Mouse (Mus musculus) kidney, adult 2 months (tissue): ENCODE measurements around the gene Rd3. TPM values are rescaled to one million over a fixed set of nuclear protein-coding genes. Genes with fewer than 3 reads are reported as not detected.

ENCODE experiments used
- DNase-seq: peaks from one replicate; pipeline ENCODE4 v3.0.0; 2021
- H3K27ac ChIP-seq: fragments of 200-500 bp; 2 replicates; pipeline ENCODE4 v1.5.1; 2012; ENCODE audit warnings: low read depth, low read length, control low read depth, inconsistent platforms; ENCODE audit not compliant: insufficient read depth
- H3K27me3 ChIP-seq: fragments of 200-500 bp; replicated peaks from 2 replicates; pipeline ENCODE4 v1.6.1; 2012; ENCODE audit warnings: mild to moderate bottlenecking, moderate library complexity, low read length, inconsistent platforms; ENCODE audit not compliant: control insufficient read depth, insufficient read depth
- H3K36me3 ChIP-seq: fragments of 200-500 bp; 2 replicates; pipeline ENCODE4 v1.6.1; 2012; ENCODE audit warnings: mild to moderate bottlenecking, moderate library complexity, low read length, inconsistent platforms; ENCODE audit not compliant: control insufficient read depth, insufficient read depth
- H3K4me1 ChIP-seq: fragments of 200-500 bp; 2 replicates; pipeline ENCODE4 v1.6.1; 2011; ENCODE audit warnings: low read length; ENCODE audit not compliant: control insufficient read depth, insufficient read depth
- H3K4me3 ChIP-seq: fragments of 200-500 bp; 2 replicates; pipeline ENCODE4 v1.5.1; 2011; ENCODE audit warnings: mild to moderate bottlenecking, low read depth, low read length, control low read depth; ENCODE audit not compliant: insufficient read depth
- CTCF ChIP-seq: fragments of 200-500 bp; conservative IDR thresholded peaks from 2 replicates; pipeline ENCODE4 v1.5.1; 2011; ENCODE audit warnings: low read depth, mild to moderate bottlenecking, control low read depth, low read length, moderate library complexity, mixed read lengths; ENCODE audit not compliant: insufficient read depth, insufficient read length
- POLR2A ChIP-seq: fragments of 200-500 bp; IDR thresholded peaks from one replicate; pipeline ENCODE4 v1.6.1; 2011; ENCODE audit warnings: low read depth, low read length, control low read depth
- WGBS: fragments of 180-500 bp; shearing (Covaris S2); methylation state at CpG from one replicate; pipeline ENCODE4 v1.1.7; 2018; 5-methylcytosine and 5-hydroxymethylcytosine counted together
- polyA plus RNA-seq: library from polyadenylated mRNA; depleted of rRNA; stranded (reverse); fragments of >200 nt; gene quantifications from 2 replicates; pipeline ENCODE4 v1.2.3, GENCODE M21; 2012

Gene Rd3
- polyA plus RNA-seq, 1 experiment, result 0.41 TPM

DNA sequence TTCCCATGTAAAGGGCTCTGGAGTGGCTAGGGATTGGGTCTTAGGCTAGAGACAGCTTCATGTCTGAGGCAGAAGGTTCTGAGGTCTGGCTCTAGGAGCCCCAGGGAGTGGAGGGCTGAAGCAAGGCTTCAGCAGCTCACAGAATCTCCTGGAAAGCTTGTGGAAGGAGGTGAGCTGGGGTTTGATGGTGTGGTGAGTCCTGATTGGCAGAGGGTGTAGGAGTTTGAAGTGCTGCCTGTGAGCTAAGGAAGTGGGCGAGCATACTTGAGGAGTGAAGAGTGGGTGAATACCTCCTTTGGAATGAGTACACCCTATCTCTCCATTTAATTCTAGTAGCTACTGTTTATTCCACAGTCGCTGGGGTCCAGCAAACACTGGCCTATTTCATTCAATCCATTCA is 26.6 kb upstream of the Rd3 start:
- WGBS, result 68% methylated on average over 2 of the region's 2 CpGs
- H3K4me3 ChIP-seq, result no peak overlapping the region

DNA sequence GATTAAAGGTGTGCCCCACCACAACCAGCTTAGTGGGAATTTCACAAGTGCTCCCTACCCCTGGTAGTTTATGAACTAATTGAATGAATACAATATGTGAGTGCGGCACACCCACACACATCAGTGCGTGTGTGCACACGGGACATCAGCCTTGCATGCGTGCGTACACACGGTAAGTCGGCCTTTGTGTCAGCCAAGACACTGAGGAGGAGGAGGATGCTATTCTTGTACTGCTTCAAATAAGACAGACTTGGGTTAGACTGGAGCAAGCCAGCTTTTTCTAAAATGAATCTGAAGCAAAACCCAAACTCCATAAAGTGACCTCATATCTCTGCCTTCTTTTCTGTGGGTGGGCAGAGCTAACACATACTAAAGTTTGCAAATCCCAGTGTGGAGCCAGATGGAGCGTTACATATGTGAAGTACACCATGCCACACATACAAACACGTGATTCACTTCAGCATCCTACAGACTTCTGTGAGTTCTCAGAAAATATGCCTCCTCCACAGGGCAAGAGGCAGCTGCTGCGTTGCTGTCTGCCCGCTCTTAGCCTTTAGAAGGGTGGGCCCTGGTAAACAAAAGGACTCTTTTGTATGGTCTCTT is 24.3 kb upstream of the Rd3 start:
- Histone ChIP-seq H3K27me3 (no peaks in the 10 kb centered on the region), H3K36me3 (no peaks in the 10 kb centered on the region), H3K4me1 (peaks cover 21% of the 10 kb centered on the region), H3K27ac (no peak overlapping the region), H3K4me3 (no peak overlapping the region)
- TF ChIP-seq CTCF, result no peak
- WGBS, result 91% methylated on average over 11 of the region's 11 CpGs
- DNase-seq, result no peak

More for the DNA sequence above, 26.6 kb upstream of the Rd3 start:
- Histone ChIP-seq H3K27ac (no peak overlapping the region), H3K27me3 (no peaks in the 10 kb centered on the region), H3K36me3 (no peaks in the 10 kb centered on the region), H3K4me1 (peaks cover 17% of the 10 kb centered on the region)
- no peak for DNase-seq
- no peak for TF ChIP-seq POLR2A
- no peak for TF ChIP-seq CTCF

DNA sequence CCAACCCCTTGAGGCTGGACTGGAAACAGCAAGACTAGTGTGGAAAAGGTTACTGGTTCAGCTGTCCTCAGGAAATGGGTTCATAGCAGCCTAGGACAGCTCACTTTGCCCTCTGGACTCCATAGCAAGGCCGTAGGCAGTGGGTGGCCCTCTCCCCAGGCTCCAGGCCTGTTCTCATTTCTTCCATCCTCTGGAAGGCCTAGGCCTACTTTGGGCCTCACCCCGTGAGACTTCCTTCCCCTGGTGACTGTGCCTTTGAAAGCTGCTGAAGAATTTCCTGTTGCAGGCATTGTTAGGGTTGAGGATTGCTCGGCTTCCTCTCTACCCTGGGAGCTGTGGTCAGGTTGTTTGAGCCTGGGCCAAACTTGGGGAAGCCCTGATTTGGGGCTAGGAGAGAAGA is 22.1 kb upstream of the Rd3 start:
- Histone ChIP-seq H3K27me3 (no peaks in the 10 kb centered on the region), H3K4me3 (no peak overlapping the region), H3K27ac (peak overlapping the region; percentile 93), H3K36me3 (no peaks in the 10 kb centered on the region), H3K4me1 (peaks cover 21% of the 10 kb centered on the region)
- peak; percentile 76 for DNase-seq
- 53% methylated on average over 3 of the region's 3 CpGs for WGBS
- TF ChIP-seq CTCF (no peak), POLR2A (no peak)

DNA sequence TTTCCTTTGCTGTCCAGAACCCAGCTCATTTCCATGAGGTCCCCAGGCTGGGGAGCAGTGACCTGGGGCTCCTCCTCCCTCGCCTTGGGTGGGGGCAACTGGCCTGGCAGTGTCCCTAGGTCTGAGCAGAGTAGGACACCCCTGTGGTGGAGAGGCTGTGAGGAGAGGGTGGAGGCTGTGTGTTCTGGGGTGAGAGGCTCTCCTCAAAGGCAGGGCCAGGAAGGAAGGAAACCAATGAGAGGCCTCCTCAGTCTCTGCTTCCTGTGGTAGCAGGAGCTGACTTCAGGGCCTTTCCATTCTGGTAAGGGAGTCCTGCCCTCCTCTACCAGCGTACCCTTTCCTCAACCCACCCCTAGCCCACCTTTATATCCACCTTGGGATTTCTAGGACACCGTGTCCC is 20.9 kb upstream of the Rd3 start:
- Histone ChIP-seq H3K4me3 (peak overlapping the region; percentile 41), H3K4me1 (peaks cover 21% of the 10 kb centered on the region), H3K36me3 (no peaks in the 10 kb centered on the region), H3K27ac (peak overlapping the region; percentile 93), H3K27me3 (no peaks in the 10 kb centered on the region)
- 64% methylated on average over 3 of the region's 3 CpGs for WGBS
- peak; percentile 69 for DNase-seq
- no peak for TF ChIP-seq POLR2A
- no peak for TF ChIP-seq CTCF

DNA sequence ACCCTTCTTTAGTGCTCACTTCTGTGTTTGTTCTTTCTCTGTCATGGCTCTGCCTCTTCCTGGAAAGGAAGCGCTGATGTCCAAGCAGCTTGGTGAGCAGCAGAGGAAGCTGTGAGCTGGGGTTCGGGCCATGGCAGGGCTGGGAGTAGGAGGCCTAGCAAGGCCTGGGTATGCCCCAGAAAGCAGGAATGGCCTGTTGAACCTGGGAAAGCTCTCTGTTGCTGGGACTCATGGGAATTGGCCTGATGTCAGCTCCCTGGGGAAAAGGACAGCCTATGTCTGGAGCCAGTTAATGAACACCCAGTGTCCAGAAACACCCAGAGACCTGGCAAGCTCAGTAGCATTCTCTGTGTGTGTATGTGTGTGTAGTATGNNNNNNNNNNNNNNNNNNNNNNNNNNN is 20.3 kb upstream of the Rd3 start:
- Histone ChIP-seq H3K4me3 (peak overlapping the region; percentile 41), H3K27me3 (no peaks in the 10 kb centered on the region), H3K4me1 (peaks cover 21% of the 10 kb centered on the region)

DNA sequence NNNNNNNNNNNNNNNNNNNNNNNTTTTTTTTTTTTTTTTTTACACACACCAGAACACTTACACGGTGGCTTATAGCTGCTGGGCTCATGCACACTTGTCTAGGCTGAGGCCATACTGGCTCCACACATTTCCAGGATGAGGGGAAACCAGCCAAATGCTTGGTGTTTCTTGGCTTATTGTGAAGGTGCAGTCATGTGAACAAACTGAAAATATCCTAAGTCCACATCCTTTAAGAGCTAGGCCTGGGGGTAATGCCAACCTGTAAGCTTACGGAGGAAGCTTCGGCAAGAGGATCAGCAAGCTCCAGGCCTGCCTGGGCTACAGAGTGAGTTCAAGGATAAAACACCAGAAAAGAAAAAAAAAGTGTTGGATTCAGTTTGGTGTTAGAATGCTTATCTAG is 19.8 kb upstream of the Rd3 start:
- H3K4me1 ChIP-seq, result peaks cover 21% of the 10 kb centered on the region
- peak; percentile 90 for DNase-seq
- no peaks in the 10 kb centered on the region for H3K36me3 ChIP-seq
- 9% methylated on average over 2 of the region's 3 CpGs for WGBS
- H3K27me3 ChIP-seq, result no peaks in the 10 kb centered on the region
- peak overlapping the region; percentile 93 for H3K27ac ChIP-seq
- TF ChIP-seq CTCF, result no peak
- no peak overlapping the region for H3K4me3 ChIP-seq

More for the DNA sequence above, 20.3 kb upstream of the Rd3 start:
- TF ChIP-seq POLR2A (no peak), CTCF (no peak)
- peak; percentile 96 for DNase-seq
- H3K27ac ChIP-seq, result peak overlapping the region; percentile 93
- 43% methylated on average over 2 of the region's 2 CpGs for WGBS
- no peaks in the 10 kb centered on the region for H3K36me3 ChIP-seq

DNA sequence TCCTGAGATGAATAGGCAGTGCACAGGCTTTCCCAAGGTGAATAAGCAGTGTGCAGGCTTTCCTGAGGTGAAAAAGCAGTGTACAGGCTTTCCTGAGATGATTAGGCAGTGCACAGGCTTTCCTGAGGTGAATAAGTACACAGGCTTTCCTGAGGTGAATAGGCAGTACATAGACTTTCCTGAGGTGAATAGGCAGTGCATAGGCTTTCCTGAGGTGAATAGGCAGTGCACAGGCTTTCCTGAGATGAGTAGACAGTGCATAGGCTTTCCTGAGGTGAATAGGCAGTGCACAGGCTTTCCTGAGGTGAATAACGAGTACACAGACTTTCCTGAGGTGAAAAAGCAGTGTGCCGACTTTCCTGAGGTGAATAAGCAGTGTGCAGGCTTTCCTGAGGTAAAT is 16.2 kb upstream of the Rd3 start:
- no peaks in the 10 kb centered on the region for H3K27me3 ChIP-seq
- no peak overlapping the region for H3K27ac ChIP-seq
- H3K4me3 ChIP-seq, result no peak overlapping the region
- TF ChIP-seq POLR2A (no peak), CTCF (no peak)
- peaks cover 19% of the 10 kb centered on the region for H3K4me1 ChIP-seq
- DNase-seq, result no peak
- WGBS, result 72% methylated on average over 2 of the region's 2 CpGs
- no peaks in the 10 kb centered on the region for H3K36me3 ChIP-seq

DNA sequence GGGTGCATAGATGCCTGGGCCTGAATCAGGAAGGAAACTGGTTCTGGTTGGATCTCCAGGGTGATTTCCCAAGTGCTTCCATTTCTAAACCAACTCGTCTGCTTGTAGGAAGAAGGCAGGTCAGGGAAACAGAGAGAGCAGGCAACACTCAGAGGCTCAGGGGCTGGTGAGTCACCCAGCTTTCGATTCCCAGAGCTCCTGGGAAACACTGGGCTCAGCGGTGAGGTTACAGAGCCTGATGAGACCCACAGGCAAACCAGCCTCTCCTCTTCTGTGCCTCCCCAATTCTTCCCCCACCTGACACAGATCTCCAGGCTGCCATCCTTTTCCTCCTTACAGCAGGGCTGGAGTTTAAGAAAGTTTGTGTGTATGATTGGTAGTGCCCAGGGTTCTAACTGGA is 13.8 kb upstream of the Rd3 start:
- peaks cover 11% of the 10 kb centered on the region; the same call in 1 of the 2 replicates for H3K4me1 ChIP-seq
- H3K4me3 ChIP-seq, result no peak overlapping the region
- H3K27me3 ChIP-seq, result no peaks in the 10 kb centered on the region
- H3K27ac ChIP-seq, result peak overlapping the region; percentile 0; the same call in 1 of the 2 replicates
- TF ChIP-seq POLR2A (no peak), CTCF (no peak)
- DNase-seq, result no peak
- no peaks in the 10 kb centered on the region for H3K36me3 ChIP-seq
- 50% methylated on average over 3 of the region's 3 CpGs for WGBS
